Mouse (Mus musculus) right cerebral cortex, postnatal 14 days (tissue): ENCODE results near the gene Gm44805.

Experiments
- DNase-seq: peaks from one replicate; pipeline ENCODE4 v3.0.0; 2022

Gm44805 gene

DNA sequence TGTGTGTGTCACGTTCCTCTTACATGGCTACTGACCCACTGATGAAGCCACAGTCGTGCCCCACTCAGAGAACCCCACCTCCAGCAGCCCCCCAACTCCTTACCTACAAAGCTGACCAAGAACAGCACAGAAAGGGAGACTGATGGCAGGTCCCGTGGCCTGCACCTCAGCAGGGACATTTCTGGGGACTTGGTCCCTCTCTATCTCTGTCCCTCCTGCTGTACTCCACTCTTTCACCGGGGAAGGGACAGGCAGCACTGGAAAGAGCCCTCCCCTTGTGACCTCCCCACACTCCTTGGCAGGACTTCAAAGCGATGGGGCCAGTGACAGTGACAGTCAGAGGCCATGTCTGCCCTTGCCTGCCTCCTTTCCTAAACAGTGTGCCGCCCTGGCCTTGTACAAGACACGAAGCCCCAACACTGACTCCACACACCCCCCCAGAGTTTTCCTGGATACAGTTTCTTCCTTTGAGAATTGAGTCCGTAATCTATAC, at the start of gene Gm44805, which contains the start of gene Apoc4:
Gm44805 (minus strand) TSS at position 222 of the 493 bp plus-strand sequence.
Apoc4 (minus strand) TSS at position 278 of the 493 bp plus-strand sequence.
- no peak for DNase-seq

DNA sequence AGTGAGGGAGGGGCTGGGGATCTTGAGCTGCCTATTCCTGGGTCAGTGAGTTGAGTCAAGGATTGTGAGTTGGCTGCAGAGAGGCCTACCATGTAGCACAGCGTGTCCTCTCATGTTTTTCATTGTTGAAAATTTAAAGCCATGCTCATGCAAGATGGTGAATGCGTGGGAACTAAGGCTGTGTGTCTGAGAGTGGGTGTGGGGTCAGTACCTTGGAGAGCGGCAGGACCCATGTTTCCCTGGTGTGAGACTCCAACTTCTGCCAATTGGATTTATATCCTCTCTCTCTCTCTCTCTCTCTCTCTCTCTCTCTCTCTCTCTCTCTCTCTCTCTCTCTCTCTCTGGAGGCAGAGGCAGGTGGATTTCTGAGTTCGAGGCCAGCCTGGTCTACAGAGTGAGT, 45.3 kb upstream of the Gm44805 start:
- DNase-seq: no peak

DNA sequence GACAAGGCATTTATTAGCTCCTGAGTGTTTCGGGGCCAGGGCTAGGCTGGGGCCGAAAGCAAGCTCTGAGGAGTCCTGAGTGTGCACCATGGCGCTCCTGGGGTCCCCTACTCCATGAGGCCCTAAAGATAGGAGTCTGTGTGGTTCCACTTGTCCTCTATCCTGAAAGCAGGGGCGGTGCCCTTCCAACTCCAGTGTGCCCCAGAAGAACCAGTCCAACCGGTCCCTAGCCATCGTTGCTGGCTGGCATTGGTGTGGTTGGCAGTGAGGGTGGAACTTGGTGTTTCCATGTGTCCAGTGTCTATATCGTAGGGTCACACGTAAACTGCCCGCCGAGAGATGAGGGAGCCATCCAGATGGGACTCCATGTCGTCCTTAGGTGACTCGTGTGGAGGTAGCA, 42.9 kb upstream of the Gm44805 start:
- no peak for DNase-seq

DNA sequence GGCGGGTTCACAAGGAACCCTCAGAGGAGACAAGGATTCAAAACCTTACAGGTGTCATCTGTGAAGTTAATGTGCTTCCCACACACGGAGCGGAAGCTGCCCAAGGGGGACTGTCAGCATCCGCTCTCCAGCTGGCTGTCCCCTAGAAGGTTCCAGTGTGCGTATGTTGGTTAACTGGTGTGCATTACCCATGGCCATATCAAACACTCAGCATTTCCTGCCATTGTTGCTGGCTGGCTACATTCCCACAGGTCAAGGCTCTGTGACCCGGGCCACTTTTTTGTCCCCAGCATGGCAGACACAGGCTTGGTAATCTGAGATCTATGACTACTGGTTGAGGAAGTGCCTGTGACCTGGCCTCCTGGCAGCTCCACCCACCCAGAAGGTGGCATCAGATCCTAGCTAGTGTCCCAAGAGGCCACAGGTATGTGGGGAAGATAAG, 41.6 kb upstream of the Gm44805 start:
- no peak for DNase-seq

DNA sequence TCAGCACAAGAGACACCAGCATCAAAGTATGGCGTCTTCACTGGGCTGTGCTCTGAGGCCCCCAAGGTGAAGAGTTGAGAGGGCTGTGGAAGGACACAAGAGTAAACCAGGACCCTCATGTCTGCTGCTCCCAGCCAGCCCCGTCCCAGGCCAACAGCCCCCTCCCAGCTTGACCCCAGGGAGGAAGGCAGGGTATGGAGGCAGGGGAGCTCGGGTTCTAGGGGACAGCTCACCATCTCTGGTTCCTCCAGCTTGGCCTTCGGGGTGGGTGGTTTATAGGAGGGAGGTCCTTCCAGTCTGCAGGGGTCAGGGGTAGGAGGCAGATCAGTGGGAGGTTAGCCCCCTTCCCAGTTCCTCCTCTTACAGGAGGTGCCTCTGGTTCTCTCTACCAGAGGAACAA, 38.0 kb upstream of the Gm44805 start:
- no peak for DNase-seq

DNA sequence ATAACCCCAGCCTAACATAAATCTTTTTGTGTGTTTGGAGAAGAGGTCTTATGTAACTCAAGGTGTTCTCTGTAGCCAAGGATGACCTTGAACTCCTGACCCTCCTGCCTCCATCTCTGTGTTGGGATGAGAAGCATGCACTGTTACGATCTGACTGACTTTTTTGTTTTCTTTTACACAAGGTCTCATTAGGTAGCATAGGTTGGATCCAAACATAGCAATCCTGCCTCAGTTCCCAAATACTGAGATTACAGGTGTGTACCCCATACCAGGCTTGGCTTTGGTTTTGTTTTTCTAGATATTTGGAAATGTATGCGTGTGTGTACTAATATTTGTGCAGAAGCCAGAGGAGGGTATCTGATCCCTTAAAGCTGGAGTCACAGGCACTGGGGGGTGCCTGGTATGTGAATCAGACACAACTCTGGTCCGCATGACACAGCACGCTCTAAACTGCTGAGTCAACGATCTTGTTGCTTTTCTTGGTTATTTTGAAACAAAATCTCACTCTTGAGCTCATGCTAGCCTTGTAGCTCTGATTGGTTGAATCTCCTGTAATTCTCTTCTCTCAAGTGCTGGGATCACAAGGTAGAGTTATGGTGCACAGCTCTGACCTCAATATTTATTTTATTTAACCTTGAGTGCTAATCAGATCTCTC, 37.2 kb upstream of the Gm44805 start:
- DNase-seq: no peak

DNA sequence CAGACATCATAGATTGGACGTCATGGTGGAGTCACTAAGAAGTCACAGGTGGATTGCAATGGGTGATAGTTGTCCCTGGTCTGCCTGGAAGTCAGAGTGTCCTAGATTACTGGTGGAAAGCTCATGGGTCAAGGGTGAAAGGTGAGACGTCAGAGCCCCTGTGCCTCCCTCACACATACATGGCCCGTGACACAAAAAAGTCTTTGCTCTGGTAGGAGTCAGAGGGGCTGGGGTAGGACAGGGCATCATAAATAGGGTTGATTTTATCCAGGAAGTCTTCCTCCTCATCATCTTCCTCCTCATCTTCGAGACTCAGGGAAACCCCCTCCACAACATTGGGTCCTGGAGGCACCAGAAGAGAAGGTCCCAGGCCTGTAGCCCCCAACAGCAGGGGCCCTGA, 36.1 kb upstream of the Gm44805 start:
- no peak for DNase-seq

DNA sequence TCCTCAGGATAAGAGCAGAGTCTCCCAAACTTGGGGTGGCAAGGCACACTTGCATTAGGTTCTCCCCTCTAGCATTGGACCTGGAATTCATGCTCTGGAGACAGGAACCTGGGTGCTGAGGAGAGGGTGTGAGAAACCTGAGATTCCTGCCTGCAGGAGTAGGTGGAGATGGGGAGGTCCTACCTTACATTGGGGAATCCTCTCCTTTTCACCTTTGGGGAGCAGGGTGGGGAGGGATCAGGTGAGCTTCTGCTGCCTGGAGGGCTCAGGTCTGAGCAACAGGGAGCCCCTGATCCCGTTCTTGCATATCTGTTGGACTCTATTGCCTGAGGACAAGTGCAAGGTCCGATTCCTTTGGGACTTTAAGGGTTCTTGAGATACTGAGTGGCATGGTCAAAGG, 35.6 kb upstream of the Gm44805 start:
- no peak for DNase-seq

DNA sequence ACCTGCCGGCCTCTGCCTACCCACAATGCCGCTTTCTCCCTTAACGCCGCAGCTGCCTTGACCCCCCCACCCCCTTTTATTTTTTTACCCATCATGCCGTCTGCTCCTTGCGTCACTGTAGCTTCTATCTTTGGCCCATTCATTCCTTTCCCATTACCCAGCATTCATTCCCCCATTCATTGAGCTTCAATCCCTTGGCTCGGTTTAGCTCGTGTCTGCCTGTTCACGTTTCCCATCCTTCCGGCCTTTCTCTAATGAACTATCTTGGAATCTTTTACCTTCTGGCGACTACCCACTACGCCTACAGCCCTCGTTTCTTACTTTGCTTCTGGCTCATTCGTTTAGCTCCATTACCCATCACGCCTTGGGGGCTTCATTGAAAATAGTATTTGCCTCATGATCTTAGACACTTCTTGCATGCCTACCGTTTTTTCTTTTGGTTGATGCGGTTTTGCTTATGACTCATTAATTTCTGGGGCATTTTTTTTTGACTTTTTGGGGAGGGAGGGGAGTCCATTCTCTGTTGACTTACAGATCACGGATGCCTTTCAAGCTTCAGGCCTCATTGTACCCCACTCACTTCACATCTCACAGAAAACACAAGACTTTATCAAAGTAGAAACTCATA, 34.9 kb upstream of the Gm44805 start:
- DNase-seq: no peak

DNA sequence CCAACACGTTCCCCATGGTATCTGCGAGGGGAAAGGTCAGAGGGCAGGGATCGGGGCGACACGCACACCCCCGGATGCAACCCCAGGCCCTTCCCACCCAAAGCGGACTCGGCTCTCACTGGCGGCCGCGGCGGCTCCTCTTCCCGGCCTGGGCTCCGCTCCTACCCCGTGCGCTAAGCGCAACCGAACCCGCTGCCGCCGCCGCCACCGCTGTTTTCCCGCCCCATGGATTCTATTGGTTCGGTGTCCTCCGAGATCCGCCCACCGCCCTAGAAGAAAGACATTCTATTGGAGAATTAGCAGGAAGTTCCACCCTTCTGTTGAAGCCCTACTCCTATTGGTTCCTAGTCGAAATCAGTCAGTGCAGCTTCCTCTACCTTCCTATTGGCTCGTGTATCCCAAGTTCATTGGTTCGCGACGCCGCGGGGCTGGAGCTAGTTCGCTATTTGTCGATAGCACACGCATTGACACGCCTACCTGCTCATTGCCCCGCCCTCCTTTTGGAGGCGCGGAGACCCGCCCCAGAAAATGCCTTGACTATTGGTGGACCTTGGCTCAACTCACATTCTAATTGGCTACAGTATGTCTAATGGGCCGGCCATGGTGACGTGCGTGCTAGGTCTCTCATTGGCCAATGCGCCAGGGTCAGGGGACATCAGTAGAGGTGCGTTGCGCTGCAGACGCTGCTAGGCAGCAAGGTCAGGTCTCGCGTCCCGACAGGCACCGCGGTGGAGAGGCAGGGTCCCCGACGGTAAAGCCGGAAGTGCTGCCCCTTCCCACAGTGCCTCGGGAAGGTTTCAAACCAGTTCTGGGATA, 34.2 kb upstream of the Gm44805 start, which contains the start of gene Tomm40:
Tomm40 (minus strand) TSS at position 200 of the 816 bp plus-strand sequence.
- peak; percentile 97 for DNase-seq

DNA sequence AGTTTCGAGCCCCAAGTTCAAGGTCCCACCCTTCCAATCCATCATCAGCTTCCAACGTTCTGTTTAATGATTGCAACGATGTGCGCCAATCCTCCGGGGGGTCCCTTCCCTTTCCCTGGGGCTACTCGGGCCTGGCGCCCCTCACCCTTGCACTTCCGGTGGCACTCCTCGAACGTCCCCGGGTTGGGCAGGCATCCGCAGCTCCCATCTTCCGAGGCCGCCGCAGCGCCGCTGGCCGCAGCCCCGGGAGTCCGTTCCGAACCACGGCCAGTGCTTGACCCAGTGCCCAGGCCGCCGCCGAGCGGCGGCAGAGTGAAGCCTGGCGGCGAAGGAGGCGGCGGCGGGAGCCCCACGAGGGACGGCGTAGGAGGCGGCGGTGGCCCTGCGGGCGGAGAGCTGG, 33.6 kb upstream of the Gm44805 start:
- no peak for DNase-seq

DNA sequence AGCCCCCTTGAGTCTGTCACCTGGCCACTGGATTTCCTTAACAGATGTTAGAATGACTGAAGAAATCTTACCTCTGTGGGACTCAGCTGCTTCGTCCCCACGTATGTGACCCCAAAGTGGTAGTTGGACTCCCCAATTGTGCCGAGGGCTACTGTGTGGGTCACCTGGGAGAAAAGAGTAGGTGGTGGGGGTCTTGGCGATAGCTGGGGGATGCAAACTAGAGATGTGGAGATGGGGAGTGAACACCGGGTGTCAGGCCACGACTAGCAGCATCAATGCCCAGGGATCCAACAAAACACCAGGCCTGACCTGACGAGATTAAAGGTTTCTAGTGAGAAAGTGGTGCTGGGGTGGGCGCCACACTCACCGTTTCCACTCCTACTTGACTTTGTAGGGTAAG, 32.4 kb upstream of the Gm44805 start:
- no peak for DNase-seq

DNA sequence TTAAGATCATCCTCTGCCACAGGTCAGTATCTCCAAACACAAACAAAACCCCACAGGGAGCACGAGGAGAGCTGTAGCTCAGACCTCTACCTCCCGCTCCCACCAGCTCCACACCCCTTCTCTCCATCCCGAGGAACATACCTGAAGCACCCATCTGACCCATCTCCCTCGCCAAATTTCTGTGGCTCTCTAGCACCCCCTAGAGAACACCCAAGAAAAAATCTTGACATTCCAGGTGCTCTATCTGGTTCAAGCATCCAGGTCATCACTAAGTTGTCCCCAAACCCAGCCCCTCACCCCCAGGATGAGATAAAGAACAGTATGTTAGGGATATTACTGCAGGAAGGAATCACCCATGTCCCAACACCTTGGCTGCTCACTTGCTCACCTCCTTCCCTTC, 32.0 kb upstream of the Gm44805 start:
- DNase-seq: no peak

DNA sequence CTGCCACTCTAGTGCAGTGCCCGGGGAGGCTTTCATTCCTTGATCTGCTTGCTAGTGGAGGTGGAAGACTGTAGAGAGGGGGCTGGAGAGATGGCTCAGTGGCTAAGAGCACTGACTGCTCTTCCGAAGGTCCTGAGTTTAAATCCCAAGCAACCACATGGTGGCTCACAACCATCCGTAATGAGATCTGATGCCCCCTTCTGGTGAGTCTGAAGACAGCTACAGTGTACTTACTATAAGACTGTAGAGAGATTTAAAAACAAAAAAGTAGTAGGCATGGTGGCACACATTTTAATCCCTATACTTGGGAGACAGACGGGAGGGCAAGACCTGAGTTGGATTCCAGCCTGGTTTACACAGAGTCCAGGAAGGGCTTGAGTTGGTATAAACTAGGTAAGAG, 31.2 kb upstream of the Gm44805 start:
- no peak for DNase-seq

DNA sequence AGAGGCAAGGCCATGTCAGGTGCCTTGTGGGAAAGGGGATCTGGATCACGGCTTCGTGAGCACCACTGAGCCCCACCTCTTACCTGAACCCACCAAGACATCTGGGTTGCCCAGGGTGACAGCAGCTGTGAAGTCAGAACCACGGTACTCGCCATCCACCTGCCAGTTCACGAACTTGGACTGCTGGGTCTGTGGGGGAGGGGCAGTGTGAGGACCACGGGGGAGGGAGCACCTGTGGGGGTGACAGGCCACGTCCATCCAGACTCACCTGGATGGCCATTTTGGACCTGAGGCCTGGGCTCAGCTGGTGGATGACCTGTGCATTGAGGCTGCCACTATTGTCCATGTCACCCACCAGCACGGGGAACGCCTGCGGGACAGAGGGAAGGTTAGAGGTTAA, 29.4 kb upstream of the Gm44805 start:
- DNase-seq: no peak

DNA sequence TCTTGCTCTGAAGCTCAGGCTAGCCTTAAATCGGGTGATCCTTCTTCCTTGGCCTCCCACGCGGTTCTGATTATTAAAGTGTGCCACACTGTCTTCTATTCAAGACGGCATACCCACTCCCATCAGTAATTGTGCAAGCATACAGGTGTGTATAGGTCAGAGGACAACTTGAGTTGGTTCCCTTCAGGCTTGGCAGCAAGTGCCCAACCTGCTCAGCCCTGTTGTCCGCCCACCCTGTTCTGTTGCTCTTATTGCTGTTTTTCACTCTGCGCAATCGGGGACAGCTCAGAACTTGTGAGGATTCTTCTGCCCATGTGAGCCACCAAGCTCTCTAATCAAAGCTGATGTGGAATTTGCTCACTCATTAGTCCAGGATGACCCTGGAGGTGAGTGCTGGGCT, 24.0 kb upstream of the Gm44805 start:
- DNase-seq: no peak

DNA sequence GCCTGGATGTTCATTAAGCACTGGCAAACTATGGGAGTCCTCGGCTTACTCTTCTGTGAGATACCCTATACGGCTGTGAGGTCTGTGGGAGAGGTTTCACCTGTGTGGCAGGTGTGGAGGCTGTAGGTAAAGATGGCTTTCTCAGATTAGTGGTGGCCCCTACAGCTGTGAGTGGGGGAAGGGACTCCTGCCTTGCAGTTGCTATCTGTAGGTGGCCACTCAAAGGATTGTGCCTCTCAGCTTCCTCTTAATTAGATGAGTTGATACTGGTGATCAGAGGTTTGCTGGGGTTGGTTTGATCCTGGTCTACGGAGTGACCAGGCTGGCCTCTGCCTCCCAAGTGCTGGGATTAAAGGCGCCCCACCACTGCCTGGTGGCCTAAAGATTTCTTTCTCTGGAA, 23.3 kb upstream of the Gm44805 start:
- no peak for DNase-seq

DNA sequence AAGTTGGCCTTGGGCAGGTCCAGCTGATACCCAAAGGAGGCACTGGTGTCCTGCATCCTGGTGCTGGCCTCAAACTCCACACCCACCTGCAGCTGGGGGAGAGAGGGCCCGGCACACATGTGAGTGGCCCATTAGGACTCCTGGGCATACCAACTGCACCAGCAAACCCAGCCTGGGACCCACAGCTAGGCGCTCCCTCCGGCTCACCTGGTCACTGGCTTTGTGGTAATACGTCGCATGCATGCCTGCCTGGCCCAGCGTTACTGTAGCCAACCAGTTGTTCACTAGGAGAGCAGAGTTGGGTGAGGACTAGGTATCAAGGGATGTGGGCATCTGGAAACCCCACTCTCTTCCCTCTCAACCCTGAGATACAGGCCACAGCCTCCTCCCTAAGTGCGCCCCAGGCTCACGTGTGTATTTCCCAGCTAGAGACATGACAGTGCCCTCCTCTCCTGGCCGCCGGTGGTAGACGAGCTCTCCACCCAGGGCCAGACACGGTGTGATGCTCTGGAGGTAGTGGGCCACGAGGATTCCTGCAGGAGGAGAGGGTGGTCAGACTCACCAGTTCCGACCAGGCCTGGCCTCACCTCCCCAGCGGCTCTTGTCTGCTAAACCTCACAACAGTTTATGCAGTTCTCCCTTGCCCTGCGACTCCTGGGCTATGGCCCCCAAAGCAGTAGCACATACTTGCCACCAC, 21.8 kb upstream of the Gm44805 start:
- DNase-seq: no peak

DNA sequence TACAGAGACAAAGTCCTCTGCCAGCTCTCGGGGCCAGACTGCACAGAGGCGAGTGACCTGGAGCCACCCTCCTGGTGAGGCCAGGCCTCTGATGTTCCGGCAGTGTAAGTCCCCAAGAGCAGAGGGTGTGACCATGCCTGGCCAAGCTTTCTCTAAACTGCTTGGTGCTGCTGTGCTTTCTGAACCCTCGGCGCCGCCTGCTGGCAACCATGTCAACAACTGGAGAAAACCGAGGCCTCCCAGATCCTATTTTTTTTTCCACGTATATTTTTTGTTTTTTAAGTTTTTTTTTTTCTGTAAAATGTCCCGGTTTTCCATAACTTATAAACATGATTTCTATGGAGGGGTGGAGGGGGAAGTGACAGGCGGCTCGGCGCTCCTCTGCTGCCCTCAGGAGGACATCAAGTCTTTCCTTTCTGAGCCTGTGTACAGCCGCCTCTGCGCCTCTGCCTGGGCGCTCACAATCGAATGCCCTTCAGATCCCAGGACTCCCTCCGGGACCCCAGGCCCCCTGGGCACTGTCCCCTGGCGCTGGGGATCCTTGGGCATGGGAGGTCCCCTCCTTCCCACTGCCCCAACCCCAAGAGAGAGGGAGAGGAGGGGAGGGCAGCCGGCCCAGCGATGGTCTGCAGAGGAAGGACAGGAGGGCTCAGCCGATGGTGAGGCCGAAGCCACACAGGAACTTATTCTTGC, 20.0 kb upstream of the Gm44805 start:
- peak; percentile 75 for DNase-seq

DNA sequence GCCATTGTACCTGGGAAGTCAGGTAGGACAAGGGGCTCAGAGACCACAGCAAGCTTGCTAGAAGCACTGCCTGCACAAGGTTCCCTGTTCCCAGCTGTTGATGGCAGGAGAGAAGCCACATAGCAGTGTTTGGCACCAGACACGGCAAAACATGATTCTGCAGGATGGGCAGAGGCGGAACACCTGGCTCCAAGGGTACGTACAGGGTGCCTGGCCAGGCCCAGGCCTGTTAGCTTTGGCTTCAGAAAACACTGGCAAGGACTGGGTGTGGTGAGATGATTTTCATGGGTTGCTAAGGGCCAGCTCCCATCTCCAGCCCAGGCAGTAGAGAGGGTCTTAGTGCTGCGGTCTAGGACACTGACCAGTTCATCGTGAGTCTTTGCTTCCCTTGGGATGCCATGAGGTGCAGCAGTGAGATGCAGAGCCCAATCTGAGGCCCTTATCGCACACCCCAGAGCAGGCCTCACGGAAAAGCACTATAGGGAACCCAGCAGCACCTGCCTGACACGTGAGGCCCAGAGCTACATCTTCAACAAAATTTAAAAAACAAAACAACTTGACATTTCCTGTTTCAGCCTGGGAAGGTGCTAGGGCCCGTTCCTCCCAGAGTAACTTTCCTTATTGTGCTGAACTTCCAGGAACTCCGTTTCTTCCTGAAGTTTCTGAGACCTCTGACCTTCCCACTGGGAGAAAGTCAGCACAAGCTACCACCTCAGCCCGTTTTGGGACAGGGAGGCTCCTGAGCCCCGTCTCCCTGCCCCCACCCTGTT, 19.3 kb upstream of the Gm44805 start:
- no peak for DNase-seq

DNA sequence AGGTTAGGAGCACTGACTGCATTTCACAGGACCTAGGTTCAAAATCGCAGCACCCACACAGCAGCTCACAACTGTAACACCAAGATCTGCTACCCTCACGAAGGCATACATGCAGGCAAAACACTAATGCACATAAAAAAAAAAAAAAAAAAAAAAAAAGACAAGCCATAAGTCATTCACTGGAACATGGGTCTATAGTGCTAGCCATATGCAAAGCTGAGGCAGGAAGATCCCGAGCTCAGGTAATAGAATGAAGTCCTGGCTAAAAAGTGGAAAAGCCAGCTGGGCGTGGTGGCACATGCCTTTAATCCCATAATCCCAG, 18.6 kb upstream of the Gm44805 start:
- DNase-seq: no peak
